Mouse (Mus musculus): ENCODE measurements at regions not wholly inside any gene's neighbourhood (a gene's known extent, or its start where the extent isn't known, plus 50 kb on each side); places are given as distances from the start of the nearest gene placed in this dataset.

DNA sequence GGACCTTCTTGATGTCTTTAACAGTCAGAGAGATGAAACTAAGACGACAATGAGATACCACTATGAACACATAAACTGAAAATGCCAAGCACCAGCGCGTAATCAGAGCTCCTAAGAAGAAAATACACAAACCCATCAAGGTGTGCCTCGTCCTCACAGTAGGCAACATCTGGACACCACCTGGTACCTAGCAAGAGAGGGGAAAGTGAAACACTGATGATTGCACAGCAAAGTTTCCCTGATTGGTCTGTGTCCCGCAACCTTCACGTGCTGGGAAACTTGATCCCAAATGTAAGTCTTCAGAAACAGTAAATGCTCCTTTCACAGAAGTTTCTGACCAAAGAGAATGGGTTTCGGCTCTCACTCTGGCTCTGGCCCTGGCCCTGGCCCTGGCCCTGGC is 158.9 kb upstream of the Ghr start:
- no peak for TF ChIP-seq CTCF (IDR thresholded peaks at IDR 0.05; ENCODE audit: low read depth, low read length)
- no peak for TF ChIP-seq POLR2A (IDR thresholded peaks at IDR 0.05; ENCODE audit: extremely low read depth, insufficient read depth, low read length)
